Mouse (Mus musculus): ENCODE results near the gene Psmb5. TPM values are rescaled to one million over a fixed set of nuclear protein-coding genes. Genes with fewer than 3 reads are reported as not detected.

The Psmb5 gene
- 147 and 178 TPM in 2 replicates for polyA plus RNA-seq (2011; ENCODE audit: insufficient read length, low read depth, missing spikeins)

GRCm38 (mm10) chr14:54617897-54618365 is at the start of gene Psmb5:
TSS of gene Psmb5 (minus strand) at chr14:54618022.
- TF ChIP-seq CTCF (IDR thresholded peaks at IDR 0.05; ENCODE audit: borderline replicate concordance, insufficient read depth, low read length) (no peak), POLR2A (IDR thresholded peaks at IDR 0.05; ENCODE audit: low read depth, low read length) (peak; percentile 80)
- H3K4me3 ChIP-seq (ENCODE audit: insufficient read depth, low read length): peak within 1 kb of the TSS; percentile 91
- peak within 1 kb of the TSS; percentile 55 for H3K27ac ChIP-seq (ENCODE audit: insufficient read depth, low read length)
- peaks cover 3% of the 10 kb centered on the region; the same call in 1 of the 2 replicates for H3K4me1 ChIP-seq (ENCODE audit: control insufficient read depth, insufficient read depth, low read length)

DNA sequence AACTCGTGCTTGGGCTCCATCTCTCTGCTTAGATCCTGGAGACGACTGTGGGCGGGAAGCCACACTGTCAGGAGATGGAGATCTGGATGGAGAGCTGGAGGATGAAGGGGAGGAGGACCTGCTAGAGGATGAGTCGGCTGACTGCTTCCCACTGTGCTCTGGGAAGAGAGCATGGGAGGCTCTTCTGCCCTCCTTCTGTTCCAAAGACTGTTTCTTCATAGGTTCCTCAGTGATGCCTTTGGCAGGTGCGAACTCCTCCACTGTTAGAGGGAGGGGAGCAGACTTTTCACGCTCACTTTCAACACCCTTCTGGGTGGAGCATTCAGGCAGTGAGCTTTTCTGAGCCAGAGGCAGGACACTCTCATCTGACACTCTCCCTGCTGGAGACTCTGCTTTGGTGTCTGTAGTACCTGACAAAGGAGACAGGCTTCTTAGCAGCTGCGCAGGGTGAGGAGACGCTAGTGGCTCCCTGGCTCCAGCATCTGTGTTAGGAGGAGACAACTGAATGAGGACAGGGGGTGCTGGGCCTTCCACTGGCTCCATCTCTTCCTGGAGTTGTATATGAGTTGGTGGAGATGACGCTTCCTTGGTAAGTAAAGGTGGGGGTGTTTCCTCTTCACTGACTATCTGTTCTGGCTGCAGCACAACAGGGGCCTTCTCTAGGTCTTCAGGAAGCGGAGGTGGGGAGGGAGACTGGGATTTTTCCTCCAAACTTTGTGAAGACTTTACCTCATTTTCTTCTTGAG is 46.8 kb upstream of the Psmb5 start:
- TF ChIP-seq CTCF (IDR thresholded peaks at IDR 0.05; ENCODE audit: borderline replicate concordance, insufficient read depth, low read length): no peak
- TF ChIP-seq POLR2A (IDR thresholded peaks at IDR 0.05; ENCODE audit: low read depth, low read length): no peak
- H3K27ac ChIP-seq (ENCODE audit: insufficient read depth, low read length): no peak overlapping the region
- H3K4me3 ChIP-seq (ENCODE audit: insufficient read depth, low read length): no peak overlapping the region
- H3K4me1 ChIP-seq (ENCODE audit: control insufficient read depth, insufficient read depth, low read length): no peaks in the 10 kb centered on the region

DNA sequence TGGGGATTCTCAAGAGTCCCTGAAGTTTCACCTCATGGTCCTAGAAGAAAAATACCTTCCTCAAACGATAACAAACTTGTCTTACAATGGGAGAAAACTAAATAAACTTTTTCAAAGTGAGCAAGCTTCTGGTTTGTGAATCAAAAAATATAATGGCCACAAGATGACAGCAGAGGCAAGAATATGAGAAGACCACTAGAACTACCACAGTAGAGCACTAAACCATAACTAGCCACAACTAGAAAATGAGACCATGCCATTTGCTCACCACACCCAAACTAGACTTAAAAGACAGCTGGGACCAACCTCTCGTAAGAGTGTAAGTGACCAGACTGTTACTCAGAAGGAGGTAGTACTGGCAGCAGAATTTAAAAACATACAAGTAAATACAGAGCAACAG is 42.2 kb upstream of the Psmb5 start:
- H3K27ac ChIP-seq (ENCODE audit: insufficient read depth, low read length): no peak overlapping the region
- H3K4me3 ChIP-seq (ENCODE audit: insufficient read depth, low read length): no peak overlapping the region
- H3K4me1 ChIP-seq (ENCODE audit: control insufficient read depth, insufficient read depth, low read length): no peaks in the 10 kb centered on the region
- TF ChIP-seq CTCF (IDR thresholded peaks at IDR 0.05; ENCODE audit: borderline replicate concordance, insufficient read depth, low read length): no peak
- no peak for TF ChIP-seq POLR2A (IDR thresholded peaks at IDR 0.05; ENCODE audit: low read depth, low read length)

DNA sequence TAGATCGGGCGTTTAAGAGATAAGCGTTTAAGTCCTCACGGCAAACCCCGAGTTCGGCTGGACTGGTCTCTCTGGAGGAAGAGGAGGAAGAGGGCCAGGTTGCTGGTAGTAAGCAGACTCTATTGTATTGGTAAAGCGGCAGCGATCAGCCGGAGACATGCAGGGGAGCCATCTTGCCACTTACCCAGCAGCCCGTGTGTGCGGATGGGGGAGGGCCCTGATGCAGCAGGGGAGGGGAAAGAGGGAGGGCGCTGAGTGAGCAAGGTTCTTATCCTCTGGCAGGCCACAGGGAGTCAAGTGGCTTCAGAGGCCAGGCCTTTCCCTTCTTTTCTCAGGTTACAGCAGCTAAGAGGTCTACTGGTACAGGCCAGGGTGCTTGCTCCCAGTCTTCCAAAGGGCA is 35.7 kb upstream of the Psmb5 start:
- Histone ChIP-seq H3K4me1 (ENCODE audit: control insufficient read depth, insufficient read depth, low read length) (peaks cover 3% of the 10 kb centered on the region; the same call in 1 of the 2 replicates), H3K27ac (ENCODE audit: insufficient read depth, low read length) (peak overlapping the region; percentile 64), H3K4me3 (ENCODE audit: insufficient read depth, low read length) (peak overlapping the region; percentile 77)
- TF ChIP-seq CTCF (IDR thresholded peaks at IDR 0.05; ENCODE audit: borderline replicate concordance, insufficient read depth, low read length): no peak
- peak; percentile 95 for TF ChIP-seq POLR2A (IDR thresholded peaks at IDR 0.05; ENCODE audit: low read depth, low read length)

GRCm38 (mm10) chr14:54652787-54653186 is 35.0 kb upstream of the Psmb5 start:
- peaks cover 3% of the 10 kb centered on the region; the same call in 1 of the 2 replicates for H3K4me1 ChIP-seq (ENCODE audit: control insufficient read depth, insufficient read depth, low read length)
- peak overlapping the region; percentile 14; the same call in 1 of the 2 replicates for H3K27ac ChIP-seq (ENCODE audit: insufficient read depth, low read length)
- H3K4me3 ChIP-seq (ENCODE audit: insufficient read depth, low read length): peak overlapping the region; percentile 77
- TF ChIP-seq POLR2A (IDR thresholded peaks at IDR 0.05; ENCODE audit: low read depth, low read length): no peak

DNA sequence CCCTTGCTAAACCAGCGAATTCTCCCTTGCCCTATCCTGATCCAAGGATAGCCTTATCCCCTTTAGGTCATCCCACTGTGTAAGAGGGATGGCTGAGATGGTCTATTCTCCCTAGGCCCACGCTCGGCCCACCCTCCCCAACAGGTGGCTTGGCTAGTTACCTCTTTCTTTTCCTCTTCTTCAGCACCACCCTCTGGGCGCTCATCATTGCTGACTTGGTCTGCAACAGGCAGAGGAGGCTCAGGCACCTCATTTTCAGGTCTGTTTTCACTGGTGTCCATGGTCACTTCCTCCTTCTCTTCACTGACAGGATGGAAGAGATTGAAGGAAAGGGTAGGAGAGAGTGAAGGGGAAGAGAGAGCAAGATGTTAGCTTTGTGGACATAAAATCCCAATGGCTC is 33.7 kb upstream of the Psmb5 start:
- Histone ChIP-seq H3K4me1 (ENCODE audit: control insufficient read depth, insufficient read depth, low read length) (peaks cover 3% of the 10 kb centered on the region; the same call in 1 of the 2 replicates), H3K4me3 (ENCODE audit: insufficient read depth, low read length) (0 out of 2 replicates have a peak overlapping the region, but pooled peaks have one; percentile 3), H3K27ac (ENCODE audit: insufficient read depth, low read length) (no peak overlapping the region)
- TF ChIP-seq POLR2A (IDR thresholded peaks at IDR 0.05; ENCODE audit: low read depth, low read length) (no peak), CTCF (IDR thresholded peaks at IDR 0.05; ENCODE audit: borderline replicate concordance, insufficient read depth, low read length) (no peak)

- TF ChIP-seq CTCF (IDR thresholded peaks at IDR 0.05; ENCODE audit: borderline replicate concordance, insufficient read depth, low read length): peak; percentile 38; the same call in 1 of the 2 replicates
- no peak for TF ChIP-seq POLR2A (IDR thresholded peaks at IDR 0.05; ENCODE audit: low read depth, low read length)
- no peak overlapping the region for H3K4me3 ChIP-seq (ENCODE audit: insufficient read depth, low read length)
- H3K27ac ChIP-seq (ENCODE audit: insufficient read depth, low read length): no peak overlapping the region
- peaks cover 3% of the 10 kb centered on the region; the same call in 1 of the 2 replicates for H3K4me1 ChIP-seq (ENCODE audit: control insufficient read depth, insufficient read depth, low read length)
Observed at GRCm38 (mm10) chr14:54650621-54651454, 33.0 kb upstream of the Psmb5 start.

DNA sequence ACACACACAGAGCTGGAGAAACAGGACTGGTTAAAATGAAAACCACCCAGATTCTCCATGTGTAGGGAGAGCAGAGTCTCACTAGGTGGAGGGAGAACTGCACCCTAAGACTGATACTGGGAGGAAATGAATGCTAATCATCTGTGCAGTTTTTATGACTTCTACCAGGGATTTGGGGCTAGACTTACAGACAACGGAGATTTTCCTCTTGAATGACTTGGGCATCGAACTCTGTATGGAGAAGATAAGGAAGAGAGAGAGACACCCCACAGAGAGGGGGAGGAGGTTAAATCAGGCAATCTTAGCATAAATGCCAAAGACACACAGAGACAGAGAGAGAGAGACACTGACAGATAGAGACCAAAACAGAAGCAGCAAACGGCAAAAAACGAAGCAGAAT is 30.1 kb upstream of the Psmb5 start:
- no peak overlapping the region for H3K27ac ChIP-seq (ENCODE audit: insufficient read depth, low read length)
- no peak overlapping the region for H3K4me3 ChIP-seq (ENCODE audit: insufficient read depth, low read length)
- no peak for TF ChIP-seq POLR2A (IDR thresholded peaks at IDR 0.05; ENCODE audit: low read depth, low read length)
- no peak for TF ChIP-seq CTCF (IDR thresholded peaks at IDR 0.05; ENCODE audit: borderline replicate concordance, insufficient read depth, low read length)
- H3K4me1 ChIP-seq (ENCODE audit: control insufficient read depth, insufficient read depth, low read length): peaks cover 4% of the 10 kb centered on the region

DNA sequence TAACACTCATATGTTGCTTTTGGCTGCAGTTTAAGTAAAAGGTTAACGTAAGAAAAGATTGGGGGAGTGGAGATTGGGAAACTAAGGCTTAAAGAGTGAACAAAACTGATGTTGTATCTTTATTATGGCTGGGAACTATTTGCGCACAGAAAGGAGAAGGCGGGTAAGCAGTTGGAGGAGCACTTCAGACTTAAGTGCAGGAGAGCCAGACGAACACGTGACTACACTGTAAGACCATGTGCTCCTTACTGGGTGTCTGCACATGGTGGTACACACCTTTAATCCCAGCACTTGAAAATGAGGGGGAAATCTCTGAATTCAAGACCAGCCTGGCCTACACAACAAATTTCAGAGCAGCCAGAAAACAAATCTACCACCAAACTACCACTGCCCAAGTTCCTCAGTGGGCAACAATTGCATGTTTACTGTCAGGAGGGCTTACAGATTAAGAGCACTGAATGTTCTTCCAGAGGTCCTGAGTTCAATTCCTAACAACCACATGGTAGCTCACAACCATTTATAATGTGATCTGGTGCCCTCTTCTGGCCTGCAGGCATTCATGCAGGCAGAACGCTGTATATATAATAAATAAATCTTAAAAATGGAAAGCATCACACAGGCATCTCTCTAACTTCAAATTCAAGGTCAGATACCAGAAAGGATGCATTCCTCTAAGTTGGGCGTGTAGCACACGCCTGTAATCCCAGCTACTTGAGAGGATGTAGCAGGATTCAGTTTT is 29.2 kb upstream of the Psmb5 start:
- Histone ChIP-seq H3K4me3 (ENCODE audit: insufficient read depth, low read length) (no peak overlapping the region), H3K27ac (ENCODE audit: insufficient read depth, low read length) (no peak overlapping the region)
- TF ChIP-seq CTCF (IDR thresholded peaks at IDR 0.05; ENCODE audit: borderline replicate concordance, insufficient read depth, low read length) (no peak), POLR2A (IDR thresholded peaks at IDR 0.05; ENCODE audit: low read depth, low read length) (no peak)

More for the DNA sequence above, 29.2 kb upstream of the Psmb5 start:
- H3K4me1 ChIP-seq (ENCODE audit: control insufficient read depth, insufficient read depth, low read length): peaks cover 4% of the 10 kb centered on the region; the same call in 1 of the 2 replicates

All from embryonic fibroblast, embryonic 13.5 days (primary cell).